Mouse (Mus musculus) C2C12 (cell line): ENCODE measurements around the gene Setmar.

Experiments used
- CTCF ChIP-seq: IDR thresholded peaks from one replicate; pipeline ENCODE4 v1.5.1; 2011; ENCODE audit not compliant: control insufficient read depth, insufficient read depth, insufficient read length
- USF1 ChIP-seq: IDR thresholded peaks from one replicate; pipeline ENCODE4 v1.6.1; 2011; ENCODE audit warnings: low read depth, mild to moderate bottlenecking, control low read depth, moderate library complexity

DNA sequence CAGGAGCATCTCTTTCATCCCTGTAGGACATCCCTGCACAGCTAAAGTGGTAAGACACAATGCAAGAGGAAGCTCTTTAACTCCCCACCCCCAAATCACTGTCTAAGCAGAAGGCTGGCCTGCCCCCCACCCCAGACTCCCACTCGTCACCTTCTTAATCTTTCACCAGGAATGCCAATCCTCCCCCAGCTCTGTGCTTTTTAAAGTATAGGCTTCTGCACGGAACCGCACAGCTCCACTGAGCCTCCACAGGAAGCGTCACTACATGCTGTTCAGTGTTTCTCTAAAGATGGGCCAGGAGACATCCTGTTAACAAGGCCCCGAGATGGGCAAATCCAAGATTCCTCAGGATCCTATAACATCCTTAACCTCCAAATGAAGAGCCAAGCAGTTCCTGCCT is 8.2 kb downstream of the Setmar start:
- TF ChIP-seq CTCF (no peak), USF1 (no peak)
